Mouse (Mus musculus) hindbrain, embryonic 16.5 days (tissue): ENCODE measurements at regions not wholly inside any gene's neighbourhood (a gene's known extent, or its start where the extent isn't known, plus 50 kb on each side); places are given as distances from the start of the nearest gene placed in this dataset.

ENCODE experiments used
- ATAC-seq: fragments of 200-750 bp; cut with Nextera tagmentation; 2 replicates; pipeline ENCODE4 v1.8.0; 2017; ENCODE audit warnings: moderate TSS enrichment, moderate library complexity
- H3K27ac ChIP-seq: fragments of 300-500 bp; sonication (generic); 2 replicates; pipeline ENCODE4 v1.5.1; 2014; ENCODE audit warnings: low read depth, mild to moderate bottlenecking, control low read depth, low read length, moderate library complexity
- H3K27me3 ChIP-seq: fragments of 300-500 bp; sonication (generic); replicated peaks from 2 replicates; pipeline ENCODE4 v1.6.1; 2014; ENCODE audit warnings: low read length; ENCODE audit not compliant: control insufficient read depth, insufficient read depth
- H3K36me3 ChIP-seq: fragments of 300-500 bp; sonication (generic); 2 replicates; pipeline ENCODE4 v1.6.1; 2014; ENCODE audit warnings: mild to moderate bottlenecking, low read length, moderate library complexity, mixed read lengths; ENCODE audit not compliant: control insufficient read depth, insufficient read depth
- H3K4me1 ChIP-seq: fragments of 300-500 bp; sonication (generic); 2 replicates; pipeline ENCODE4 v1.6.1; 2014; ENCODE audit warnings: low read depth, low read length; ENCODE audit not compliant: control insufficient read depth, insufficient read depth
- H3K4me2 ChIP-seq: fragments of 300-500 bp; sonication (generic); 2 replicates; pipeline ENCODE4 v1.6.1; 2014; ENCODE audit warnings: mild to moderate bottlenecking, low read length, control low read depth, moderate library complexity
- H3K4me3 ChIP-seq: fragments of 300-500 bp; sonication (generic); 2 replicates; pipeline ENCODE4 v1.5.1; 2014; ENCODE audit warnings: mild to moderate bottlenecking, low read length, control low read depth, moderate library complexity
- H3K9ac ChIP-seq: fragments of 300-500 bp; sonication (generic); 2 replicates; pipeline ENCODE4 v1.6.1; 2014; ENCODE audit warnings: low read depth, mild to moderate bottlenecking, control low read depth, low read length, moderate library complexity
- H3K9me3 ChIP-seq: fragments of 300-500 bp; sonication (generic); 2 replicates; pipeline ENCODE4 v1.6.1; 2014; ENCODE audit warnings: mild to moderate bottlenecking, low read length, moderate library complexity; ENCODE audit not compliant: control insufficient read depth
- WGBS: fragments of 180-500 bp; shearing (Covaris S2); extraction: QIAGEN DNeasy Blood & Tissue Kit; methylation state at CpG from one replicate; pipeline ENCODE4 v1.1.7; 2014; 5-methylcytosine and 5-hydroxymethylcytosine counted together

GRCm38 (mm10) chr2:75269446-75269845 lies 389.6 kb upstream of the Hnrnpa3 start:
- H3K36me3 ChIP-seq, result no peaks in the 10 kb centered on the region
- no peak overlapping the region for H3K4me3 ChIP-seq
- no peak overlapping the region for H3K4me2 ChIP-seq
- no peak overlapping the region; the same call in 1 of the 2 replicates for H3K27ac ChIP-seq
- no peak overlapping the region for H3K9ac ChIP-seq
- WGBS, result 21% methylated on average over 8 of the region's 8 CpGs
- no peaks in the 10 kb centered on the region for H3K27me3 ChIP-seq
- peaks cover 7% of the 10 kb centered on the region for H3K4me1 ChIP-seq
- ATAC-seq, result peak; percentile 65; the same call in 1 of the 2 replicates
- H3K9me3 ChIP-seq, result no peaks in the 10 kb centered on the region

GRCm38 (mm10) chr2:75270115-75270514 lies 388.9 kb upstream of the Hnrnpa3 start:
- 88% methylated on average over 4 of the region's 4 CpGs for WGBS
- no peak for ATAC-seq
- H3K4me3 ChIP-seq, result no peak overlapping the region
- H3K36me3 ChIP-seq, result no peaks in the 10 kb centered on the region
- peaks cover 7% of the 10 kb centered on the region for H3K4me1 ChIP-seq
- H3K27ac ChIP-seq, result no peak overlapping the region
- no peak overlapping the region for H3K4me2 ChIP-seq
- no peaks in the 10 kb centered on the region for H3K9me3 ChIP-seq
- no peak overlapping the region for H3K9ac ChIP-seq
- H3K27me3 ChIP-seq, result no peaks in the 10 kb centered on the region

GRCm38 (mm10) chr2:75287900-75288299 lies 371.2 kb upstream of the Hnrnpa3 start:
- H3K27me3 ChIP-seq, result no peaks in the 10 kb centered on the region
- H3K27ac ChIP-seq, result no peak overlapping the region
- 93% methylated on average over 1 of the region's 1 CpGs for WGBS
- H3K4me3 ChIP-seq, result no peak overlapping the region
- no peaks in the 10 kb centered on the region for H3K9me3 ChIP-seq
- no peaks in the 10 kb centered on the region for H3K4me1 ChIP-seq
- ATAC-seq, result no peak
- no peak overlapping the region for H3K9ac ChIP-seq
- no peaks in the 10 kb centered on the region for H3K36me3 ChIP-seq
- H3K4me2 ChIP-seq, result no peak overlapping the region

GRCm38 (mm10) chr2:75291674-75292073 lies 367.4 kb upstream of the Hnrnpa3 start:
- Histone ChIP-seq H3K36me3 (no peaks in the 10 kb centered on the region), H3K4me3 (no peak overlapping the region), H3K4me1 (no peaks in the 10 kb centered on the region), H3K9ac (no peak overlapping the region), H3K27me3 (no peaks in the 10 kb centered on the region), H3K4me2 (no peak overlapping the region), H3K27ac (no peak overlapping the region), H3K9me3 (no peaks in the 10 kb centered on the region)
- WGBS, result 83% methylated on average over 2 of the region's 2 CpGs
- no peak for ATAC-seq

- H3K27ac ChIP-seq, result no peak overlapping the region
- H3K4me3 ChIP-seq, result no peak overlapping the region
Observed at GRCm38 (mm10) chr2:75306821-75307220, 352.2 kb upstream of the Hnrnpa3 start.

GRCm38 (mm10) chr2:75311191-75311590 lies 347.9 kb upstream of the Hnrnpa3 start:
- Histone ChIP-seq H3K9ac (no peak overlapping the region), H3K27ac (no peak overlapping the region), H3K4me1 (no peaks in the 10 kb centered on the region), H3K27me3 (no peaks in the 10 kb centered on the region; the same call in 1 of the 2 replicates), H3K4me2 (no peak overlapping the region), H3K9me3 (no peaks in the 10 kb centered on the region), H3K4me3 (no peak overlapping the region), H3K36me3 (no peaks in the 10 kb centered on the region)
- no peak for ATAC-seq
- WGBS, result 30% methylated on average over 4 of the region's 4 CpGs

More at GRCm38 (mm10) chr2:75306821-75307220, 352.2 kb upstream of the Hnrnpa3 start:
- Histone ChIP-seq H3K36me3 (no peaks in the 10 kb centered on the region), H3K4me1 (no peaks in the 10 kb centered on the region), H3K9me3 (no peaks in the 10 kb centered on the region), H3K4me2 (no peak overlapping the region), H3K9ac (no peak overlapping the region), H3K27me3 (no peaks in the 10 kb centered on the region)
- WGBS, result 77% methylated on average over 3 of the region's 3 CpGs
- ATAC-seq, result no peak

GRCm38 (mm10) chr2:75312246-75312645 lies 346.8 kb upstream of the Hnrnpa3 start:
- no peak for ATAC-seq
- Histone ChIP-seq H3K4me2 (peak overlapping the region; percentile 42), H3K9me3 (no peaks in the 10 kb centered on the region), H3K36me3 (no peaks in the 10 kb centered on the region), H3K27me3 (no peaks in the 10 kb centered on the region; the same call in 1 of the 2 replicates), H3K4me1 (no peaks in the 10 kb centered on the region), H3K4me3 (no peak overlapping the region), H3K9ac (no peak overlapping the region), H3K27ac (no peak overlapping the region)
- WGBS, result 14% methylated on average over 7 of the region's 7 CpGs

GRCm38 (mm10) chr2:75315341-75315740 lies 343.7 kb upstream of the Hnrnpa3 start:
- Histone ChIP-seq H3K9me3 (no peaks in the 10 kb centered on the region), H3K27ac (no peak overlapping the region), H3K4me1 (no peaks in the 10 kb centered on the region), H3K4me2 (no peak overlapping the region), H3K36me3 (no peaks in the 10 kb centered on the region), H3K9ac (no peak overlapping the region), H3K4me3 (no peak overlapping the region), H3K27me3 (no peaks in the 10 kb centered on the region; the same call in 1 of the 2 replicates)
- 36% methylated on average over 7 of the region's 7 CpGs for WGBS
- ATAC-seq, result no peak

GRCm38 (mm10) chr2:75318190-75318589 lies 340.9 kb upstream of the Hnrnpa3 start:
- Histone ChIP-seq H3K27me3 (no peaks in the 10 kb centered on the region; the same call in 1 of the 2 replicates), H3K9me3 (no peaks in the 10 kb centered on the region), H3K27ac (no peak overlapping the region), H3K9ac (no peak overlapping the region), H3K4me3 (no peak overlapping the region), H3K36me3 (no peaks in the 10 kb centered on the region), H3K4me1 (no peaks in the 10 kb centered on the region), H3K4me2 (no peak overlapping the region)
- 54% methylated on average over 5 of the region's 5 CpGs for WGBS
- no peak for ATAC-seq
